Mouse (Mus musculus) lung, postnatal 0 days (tissue): ENCODE measurements around the gene Vps35l.

Experiments used
- CTCF ChIP-seq: IDR thresholded peaks from 2 replicates; pipeline ENCODE4 v1.5.1; 2016; ENCODE audit warnings: antibody characterized with exemption, mild to moderate bottlenecking
- EP300 ChIP-seq: IDR thresholded peaks from 2 replicates; pipeline ENCODE4 v1.6.1; 2016; ENCODE audit warnings: antibody characterized with exemption, mild to moderate bottlenecking, control low read depth

GRCm38 (mm10) chr7:118851571-118851970, 111.5 kb downstream of the Vps35l start:
- TF ChIP-seq CTCF = no peak
- no peak for TF ChIP-seq EP300
